Mouse (Mus musculus) stomach, postnatal 0 days (tissue): ENCODE measurements around the gene Mvb12a. TPM values are rescaled to one million over a fixed set of nuclear protein-coding genes. Genes with fewer than 3 reads are reported as not detected.

Source experiments
- ATAC-seq: fragments of 200-750 bp; cut with Nextera tagmentation; 2 replicates; pipeline ENCODE4 v1.8.0; 2017; ENCODE audit not compliant: low FRiP score, low TSS enrichment
- DNase-seq: peaks from one replicate; pipeline ENCODE4 v3.0.0-alpha.2; 2016; ENCODE audit warnings: low spot score
- H3K27ac ChIP-seq: fragments of 300-500 bp; sonication (generic); replicated peaks from 2 replicates; pipeline ENCODE4 v1.5.1; 2014; ENCODE audit warnings: mild to moderate bottlenecking, control low read depth
- H3K27me3 ChIP-seq: fragments of 300-500 bp; sonication (generic); 2 replicates; pipeline ENCODE4 v1.6.1; 2014; ENCODE audit warnings: low read length; ENCODE audit not compliant: control insufficient read depth, insufficient read depth
- H3K36me3 ChIP-seq: fragments of 300-500 bp; sonication (generic); 2 replicates; pipeline ENCODE4 v1.6.1; 2014; ENCODE audit warnings: low read length, mixed read lengths; ENCODE audit not compliant: control insufficient read depth, insufficient read depth
- H3K4me1 ChIP-seq: fragments of 300-500 bp; sonication (generic); replicated peaks from 2 replicates; pipeline ENCODE4 v1.6.1; 2014; ENCODE audit warnings: antibody characterized with exemption; ENCODE audit not compliant: control insufficient read depth, insufficient read depth
- H3K4me2 ChIP-seq: fragments of 300-500 bp; sonication (generic); replicated peaks from 2 replicates; pipeline ENCODE4 v1.6.1; 2014; ENCODE audit warnings: low read depth, mild to moderate bottlenecking, control low read depth, moderate library complexity
- H3K4me3 ChIP-seq: fragments of 300-500 bp; sonication (generic); 2 replicates; pipeline ENCODE4 v1.5.1; 2014; ENCODE audit warnings: low read depth, low read length, control low read depth
- H3K9ac ChIP-seq: fragments of 300-500 bp; sonication (generic); 2 replicates; pipeline ENCODE4 v1.6.1; 2014; ENCODE audit warnings: mild to moderate bottlenecking, low read length, control low read depth, mixed read lengths
- H3K9me3 ChIP-seq: fragments of 300-500 bp; sonication (generic); 2 replicates; pipeline ENCODE4 v1.6.1; 2016; ENCODE audit warnings: low read length; ENCODE audit not compliant: control insufficient read depth
- CTCF ChIP-seq: IDR thresholded peaks from 2 replicates; pipeline ENCODE4 v1.5.1; 2016; ENCODE audit warnings: antibody characterized with exemption, low read depth, mild to moderate bottlenecking, moderate library complexity
- EP300 ChIP-seq: optimal IDR thresholded peaks from 2 replicates; pipeline ENCODE3; 2016; ENCODE audit warnings: antibody characterized with exemption
- WGBS: fragments of 180-500 bp; shearing (Covaris S2); extraction: QIAGEN DNeasy Blood & Tissue Kit; methylation state at CpG from one replicate; pipeline ENCODE4 v1.1.7; 2014; 5-methylcytosine and 5-hydroxymethylcytosine counted together
- polyA plus RNA-seq: library from polyadenylated mRNA; unstranded; fragments of >200 nt; fragmentation: Nextera tagmentation; extraction: Ambion mirVana; gene quantifications from 2 replicates; pipeline ENCODE4 v1.2.1, GENCODE M21; 2015

Gene Mvb12a
- polyA plus RNA-seq, 1 experiment from 2014 or later = 103 TPM

GRCm38 (mm10) chr8:71560765-71561164, 18.0 kb downstream of the Mvb12a start:
- TF ChIP-seq CTCF (no peak), EP300 (no peak)

GRCm38 (mm10) chr8:71561401-71561800, 18.7 kb downstream of the Mvb12a start:
- TF ChIP-seq CTCF (peak; percentile 98), EP300 (no peak)
- Histone ChIP-seq H3K4me1 (0 out of 2 replicates have a peak, but pooled peaks cover 2% of the 10 kb centered on the region), H3K9ac (no peak overlapping the region), H3K4me3 (no peak overlapping the region), H3K27me3 (0 out of 2 replicates have a peak, but pooled peaks cover 3% of the 10 kb centered on the region), H3K27ac (no peak overlapping the region), H3K36me3 (no peaks in the 10 kb centered on the region), H3K9me3 (no peaks in the 10 kb centered on the region), H3K4me2 (no peak overlapping the region)
- WGBS = 5% methylated on average over 15 of the region's 15 CpGs
- ATAC-seq (0 out of 2 replicates have a peak, but pooled peaks have one; percentile 41), DNase-seq (peak; percentile 87)

More at GRCm38 (mm10) chr8:71560765-71561164, 18.0 kb downstream of the Mvb12a start:
- ATAC-seq (no peak), DNase-seq (no peak)
- Histone ChIP-seq H3K4me2 (no peak overlapping the region), H3K27ac (no peak overlapping the region), H3K36me3 (no peaks in the 10 kb centered on the region), H3K4me3 (no peak overlapping the region), H3K4me1 (0 out of 2 replicates have a peak, but pooled peaks cover 2% of the 10 kb centered on the region), H3K27me3 (0 out of 2 replicates have a peak, but pooled peaks cover 3% of the 10 kb centered on the region), H3K9ac (no peak overlapping the region), H3K9me3 (no peaks in the 10 kb centered on the region)
- WGBS = 86% methylated on average over 5 of the region's 5 CpGs

GRCm38 (mm10) chr8:71562751-71563150, 20.0 kb downstream of the Mvb12a start:
- peak; percentile 88 for DNase-seq

GRCm38 (mm10) chr8:71563992-71564391, 21.3 kb downstream of the Mvb12a start:
- 89% methylated on average over 4 of the region's 4 CpGs for WGBS
- ATAC-seq = no peak
- H3K4me1 ChIP-seq = 0 out of 2 replicates have a peak, but pooled peaks cover 4% of the 10 kb centered on the region
- no peaks in the 10 kb centered on the region for H3K9me3 ChIP-seq
- no peak overlapping the region for H3K4me2 ChIP-seq
- no peak overlapping the region for H3K27ac ChIP-seq
- 0 out of 2 replicates have a peak, but pooled peaks cover 3% of the 10 kb centered on the region for H3K27me3 ChIP-seq
- H3K36me3 ChIP-seq = no peaks in the 10 kb centered on the region
- no peak overlapping the region for H3K9ac ChIP-seq
- no peak overlapping the region for H3K4me3 ChIP-seq
- TF ChIP-seq EP300 (no peak), CTCF (peak; percentile 53)
- DNase-seq = no peak

More at GRCm38 (mm10) chr8:71562751-71563150, 20.0 kb downstream of the Mvb12a start:
- 0 out of 2 replicates have a peak, but pooled peaks cover 3% of the 10 kb centered on the region for H3K27me3 ChIP-seq
- H3K4me3 ChIP-seq = peak overlapping the region; percentile 28
- TF ChIP-seq CTCF (peak; percentile 89), EP300 (no peak)
- WGBS = under 1% methylated on average over 33 of the region's 33 CpGs
- no peaks in the 10 kb centered on the region for H3K36me3 ChIP-seq
- H3K4me1 ChIP-seq = 0 out of 2 replicates have a peak, but pooled peaks cover 2% of the 10 kb centered on the region
- no peak overlapping the region for H3K27ac ChIP-seq
- H3K4me2 ChIP-seq = peak overlapping the region; percentile 56
- 0 out of 2 replicates have a peak overlapping the region, but pooled peaks have one; percentile 38 for H3K9ac ChIP-seq
- H3K9me3 ChIP-seq = no peaks in the 10 kb centered on the region
- peak; percentile 74 for ATAC-seq

GRCm38 (mm10) chr8:71566501-71566900, 23.8 kb downstream of the Mvb12a start, which contains the start of gene Nxnl1:
Gene Nxnl1, minus strand, starts transcription at chr8:71566601.
- Histone ChIP-seq H3K27me3 (0 out of 2 replicates have a peak, but pooled peaks cover 3% of the 10 kb centered on the region), H3K4me3 (no peak within 1 kb of the TSS), H3K36me3 (no peaks in the 10 kb centered on the region), H3K9ac (no peak within 1 kb of the TSS), H3K27ac (no peak within 1 kb of the TSS), H3K4me1 (0 out of 2 replicates have a peak, but pooled peaks cover 4% of the 10 kb centered on the region), H3K4me2 (no peak within 1 kb of the TSS), H3K9me3 (no peaks in the 10 kb centered on the region)
- TF ChIP-seq CTCF = no peak
- no peak for TF ChIP-seq EP300
- no peak for DNase-seq
- no peak for ATAC-seq
- WGBS = 73% methylated on average over 3 of the region's 3 CpGs

- no peak for DNase-seq
- H3K4me2 ChIP-seq = no peak overlapping the region
- no peaks in the 10 kb centered on the region for H3K36me3 ChIP-seq
- H3K27ac ChIP-seq = no peak overlapping the region
- no peak for TF ChIP-seq CTCF
- TF ChIP-seq EP300 = no peak
- 73% methylated on average over 7 of the region's 7 CpGs for WGBS
- H3K4me1 ChIP-seq = 0 out of 2 replicates have a peak, but pooled peaks cover 4% of the 10 kb centered on the region
- no peak for ATAC-seq
- H3K4me3 ChIP-seq = no peak overlapping the region
- no peaks in the 10 kb centered on the region for H3K9me3 ChIP-seq
- no peaks in the 10 kb centered on the region for H3K27me3 ChIP-seq
- no peak overlapping the region for H3K9ac ChIP-seq
Measured at GRCm38 (mm10) chr8:71567587-71567986, 24.9 kb downstream of the Mvb12a start.
